Mouse (Mus musculus) layer of hippocampus, postnatal 36 days (tissue): ENCODE data around the gene Sbno2. TPM values are rescaled to one million over a fixed set of nuclear protein-coding genes. Genes with fewer than 3 reads are reported as not detected.

Source experiments
- DNase-seq, 2 experiments: peaks; one replicate each; pipeline ENCODE4 v3.0.0; 2022
- total RNA-seq, 2 experiments: library from RNA; stranded (reverse); gene quantifications; 2 replicates each; pipeline ENCODE4 v1.2.3; 2021

Sbno2 gene
- 10 to 100 TPM; 17.2 to 20.7 TPM for total RNA-seq

DNA sequence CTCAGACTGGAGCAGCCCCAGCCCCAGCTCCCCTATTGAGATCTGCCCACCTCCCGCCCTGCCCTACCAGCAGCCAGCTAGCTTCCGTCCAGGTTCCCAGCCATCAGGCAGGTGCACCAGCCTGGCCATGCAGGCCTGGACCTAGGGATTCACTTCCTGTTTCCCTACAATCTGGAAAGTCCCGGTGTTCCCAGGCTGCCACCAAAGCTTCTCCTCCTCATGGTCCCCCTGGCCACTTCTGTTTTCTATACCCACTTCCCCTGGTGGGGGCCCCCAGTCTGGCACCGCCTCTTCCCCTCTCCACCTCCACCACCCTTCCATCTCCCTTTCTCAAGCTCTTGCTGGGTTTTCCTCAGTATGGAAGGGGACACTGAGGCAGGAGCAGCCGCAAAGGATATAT, at the start of gene Sbno2:
Sbno2 (minus strand) TSS at position 112 of the 400 bp plus-strand sequence.
- DNase-seq = no peak

- no peak for DNase-seq
These were observed 49.0 kb upstream of the Sbno2 start for GRCm38 (mm10) chr10:80154384-80154783.

- DNase-seq = no peak
These were observed 48.3 kb upstream of the Sbno2 start for GRCm38 (mm10) chr10:80153713-80154112.

DNA sequence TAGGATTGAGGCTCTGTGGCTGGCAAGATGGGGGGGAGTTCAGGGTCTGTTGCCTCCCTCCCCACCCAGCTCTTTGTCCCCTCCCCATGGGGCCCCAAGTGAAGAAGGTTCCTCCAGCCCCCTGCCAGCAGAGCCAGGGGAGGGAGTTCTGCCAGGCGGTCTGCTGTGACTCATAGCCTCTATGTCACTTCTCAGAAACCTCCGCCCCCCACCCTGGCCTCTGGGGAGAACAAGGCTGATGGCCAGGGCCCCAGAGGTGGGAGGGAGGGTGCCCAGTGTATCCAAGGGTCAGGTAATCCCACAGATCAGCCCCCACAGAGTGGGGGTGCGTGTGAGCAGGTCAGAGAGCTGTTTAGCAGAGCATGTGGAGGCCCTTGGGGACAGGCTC, 47.5 kb upstream of the Sbno2 start:
- DNase-seq = no peak

DNA sequence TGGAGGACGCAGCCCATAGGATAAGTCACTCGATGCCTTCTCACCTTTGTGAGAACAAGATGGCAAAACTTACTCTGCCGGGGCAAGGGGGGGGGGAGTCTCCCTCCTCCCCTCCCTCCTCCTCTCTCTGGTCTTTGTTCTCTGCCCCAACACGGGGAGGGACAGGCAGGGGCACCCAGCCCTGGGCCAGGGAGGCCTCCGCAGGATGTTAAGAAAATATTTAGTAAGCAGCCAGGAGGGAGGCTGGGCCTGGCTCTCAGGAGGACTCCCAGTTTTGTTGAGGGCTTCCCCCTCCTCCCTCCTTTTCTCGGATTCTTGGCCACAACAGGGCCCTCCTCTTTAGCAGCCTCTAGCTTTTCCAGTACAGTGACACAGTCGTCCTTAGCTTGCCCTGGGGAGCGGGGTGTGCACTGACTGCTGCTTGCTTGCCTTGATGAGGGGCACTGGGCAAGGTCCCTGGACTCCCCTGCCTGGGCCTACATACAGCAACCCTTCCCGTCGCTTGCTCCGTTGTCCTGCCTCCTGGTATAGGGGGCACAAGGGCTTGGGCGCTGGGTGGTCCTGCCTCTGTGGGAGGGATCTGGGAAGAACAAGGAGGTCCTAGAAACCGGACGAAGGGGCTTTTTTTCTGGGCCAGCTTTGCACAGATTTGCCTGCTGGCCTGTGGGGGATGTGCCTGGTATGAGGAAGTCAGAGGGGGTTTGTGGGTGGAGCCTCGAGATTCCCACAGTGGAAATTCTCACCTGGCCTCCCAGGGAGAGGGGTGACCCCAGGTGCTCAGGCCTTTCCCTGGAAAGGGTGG, 46.9 kb upstream of the Sbno2 start:
- no peak for DNase-seq

DNA sequence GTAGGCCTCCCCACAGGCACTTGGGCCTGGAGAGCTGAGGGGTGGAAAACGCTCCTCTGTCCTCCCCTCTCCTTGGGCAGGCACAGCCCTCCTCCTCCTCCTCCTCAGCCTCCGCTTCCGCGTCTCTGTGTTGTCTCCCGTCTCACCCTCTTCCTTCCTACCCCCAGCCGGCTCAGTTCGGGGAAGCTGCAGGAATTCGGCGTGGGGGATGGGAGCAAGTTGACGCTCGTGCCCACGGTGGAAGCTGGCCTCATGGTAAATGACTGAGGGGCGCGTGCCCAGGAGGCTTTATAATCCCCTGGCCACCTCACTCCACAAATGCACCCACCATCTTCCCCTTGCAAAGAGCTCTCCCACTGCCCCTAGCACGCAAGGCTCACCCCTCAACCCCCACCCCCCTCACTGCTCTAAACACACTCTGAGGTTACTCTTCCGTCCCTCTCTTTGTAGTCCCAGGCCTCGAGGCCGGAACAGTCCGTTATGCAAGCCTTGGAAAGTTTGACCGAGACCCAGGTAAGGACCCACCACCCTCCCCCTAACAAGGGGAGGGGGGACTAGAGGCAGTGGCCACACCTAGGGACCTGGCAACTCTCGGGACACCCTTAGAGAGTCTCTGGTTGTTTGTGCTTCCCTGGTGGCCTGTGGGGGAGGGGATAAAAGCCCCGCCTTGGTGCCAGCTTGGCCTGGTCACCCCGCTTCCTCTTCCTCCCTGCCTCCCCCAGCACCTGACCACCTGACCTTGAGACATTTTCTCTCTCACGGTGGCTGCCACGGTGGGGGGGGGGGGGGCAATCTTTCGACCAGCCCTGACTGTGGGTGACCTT, 46.1 kb upstream of the Sbno2 start:
- no peak for DNase-seq

- DNase-seq = no peak
These were observed 45.1 kb upstream of the Sbno2 start for GRCm38 (mm10) chr10:80150226-80151210.

- DNase-seq = peak; percentile 97 to 98
These were observed 44.2 kb upstream of the Sbno2 start for GRCm38 (mm10) chr10:80149291-80150225.

GRCm38 (mm10) chr10:80148610-80149290, 43.4 kb upstream of the Sbno2 start:
- DNase-seq = peak; percentile 93 to 94

DNA sequence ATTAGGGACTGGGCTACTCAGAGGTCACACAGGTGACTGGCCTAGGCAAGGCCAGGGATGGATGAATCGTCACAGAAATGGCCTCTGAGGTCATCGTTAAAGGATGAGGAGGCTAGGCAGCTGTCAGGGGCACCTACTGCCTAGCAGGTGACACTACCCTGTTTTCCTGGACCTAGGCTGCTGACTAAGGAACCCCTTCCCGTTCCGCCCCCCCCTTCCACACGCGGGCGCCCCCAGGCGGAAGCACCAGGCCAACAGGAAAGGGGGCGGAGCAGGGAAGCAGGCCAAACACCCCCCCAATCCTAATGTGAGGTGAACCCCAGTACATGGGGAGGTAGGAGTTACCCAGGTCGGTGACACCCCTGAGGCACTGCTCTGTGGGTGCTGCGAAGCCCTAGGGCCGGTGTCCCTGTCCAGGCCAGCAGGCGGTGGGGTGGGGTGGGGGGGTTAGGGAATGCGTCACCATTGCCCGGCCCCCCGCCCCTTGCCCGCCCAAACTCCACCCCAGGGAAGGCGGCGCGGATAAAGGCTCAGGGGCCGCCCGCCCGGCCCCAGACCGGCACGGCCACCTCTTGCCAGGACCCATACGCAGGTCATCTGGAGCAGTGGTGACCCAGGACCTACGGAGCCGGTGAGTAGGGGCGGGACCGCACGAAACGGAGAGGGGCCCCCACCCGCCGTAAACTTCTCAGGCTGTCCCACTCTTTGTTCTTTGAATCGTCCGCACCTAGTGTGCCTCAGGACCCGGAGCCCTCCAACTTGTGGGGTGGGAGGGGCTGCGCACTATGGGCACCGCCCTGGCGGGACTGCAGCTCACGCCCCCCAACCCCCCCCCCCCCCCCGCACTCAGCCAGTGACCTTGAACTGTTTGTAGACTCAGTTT, 42.6 kb upstream of the Sbno2 start, which contains the start of gene Midn:
Midn (plus strand) TSS at position 554 of the 883 bp plus-strand sequence.
- no peak for DNase-seq

GRCm38 (mm10) chr10:80147146-80147718, 41.9 kb upstream of the Sbno2 start:
- no peak for DNase-seq

GRCm38 (mm10) chr10:80146568-80147011, 41.2 kb upstream of the Sbno2 start:
- DNase-seq = no peak

GRCm38 (mm10) chr10:80145896-80146295, 40.5 kb upstream of the Sbno2 start:
- no peak for DNase-seq

- peak; percentile 71 to 72 for DNase-seq
These were observed 39.8 kb upstream of the Sbno2 start for GRCm38 (mm10) chr10:80144864-80145838.

- DNase-seq = no peak
These were observed 38.8 kb upstream of the Sbno2 start for GRCm38 (mm10) chr10:80144159-80144558.

DNA sequence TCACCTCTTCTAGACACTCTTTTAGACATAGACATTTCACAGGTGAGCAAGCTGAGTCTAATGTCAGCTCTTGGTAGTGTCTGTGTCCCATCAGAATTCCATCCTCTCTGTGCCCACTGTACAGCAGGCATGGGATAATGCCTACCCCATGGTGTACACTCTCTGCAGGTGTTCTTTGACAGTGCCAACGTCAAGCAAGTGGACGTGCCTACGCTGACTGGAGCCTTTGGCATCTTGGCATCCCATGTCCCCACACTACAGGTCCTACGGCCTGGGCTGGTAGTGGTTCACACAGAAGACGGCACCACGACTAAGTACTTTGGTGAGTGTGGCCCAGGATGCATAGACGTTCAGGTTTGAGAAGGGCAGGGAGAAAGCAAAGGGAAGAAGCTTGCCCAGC, 38.3 kb upstream of the Sbno2 start:
- no peak for DNase-seq

- DNase-seq = no peak
These were observed 37.2 kb upstream of the Sbno2 start for GRCm38 (mm10) chr10:80142530-80142925.
